Comparison of ENCODE assay signal across 31 mouse cellular contexts in the genomic region with DNA sequence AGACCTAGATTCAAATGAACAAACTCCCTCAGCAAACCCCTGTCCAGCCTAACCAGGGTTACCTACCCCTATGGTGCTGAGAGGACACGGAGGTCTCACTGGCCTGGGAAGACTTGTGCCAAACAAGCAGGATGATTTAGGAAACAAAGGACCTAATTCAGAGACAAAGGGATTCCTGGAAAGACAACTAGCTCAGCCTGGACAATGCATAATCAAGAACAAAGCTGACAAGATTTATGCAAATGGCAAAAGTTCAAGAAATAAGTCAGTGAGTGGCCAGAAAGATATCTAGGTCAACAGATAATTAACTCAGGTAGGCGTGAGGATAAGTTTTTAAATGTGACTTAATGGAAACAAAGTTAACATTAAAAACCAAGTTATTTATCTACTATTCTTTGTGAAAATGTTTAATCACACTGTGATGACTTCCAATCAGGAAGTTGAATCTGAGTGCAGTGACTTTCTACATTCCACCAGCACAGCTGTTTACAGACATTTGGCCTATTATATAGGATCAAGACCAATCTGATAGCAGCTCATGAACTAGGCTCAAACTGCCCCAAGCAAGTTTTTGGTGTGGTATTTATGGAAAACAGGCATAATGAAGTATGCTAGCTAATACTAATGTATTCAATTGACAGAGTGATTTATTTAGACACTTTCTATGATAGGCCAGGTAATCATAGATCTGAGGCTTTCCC. TPM values are rescaled to one million over a fixed set of nuclear protein-coding genes. Genes with fewer than 3 reads are reported as not detected.
DNase-seq lines count a peak whose midpoint lies in the region; ATAC-seq and TF ChIP-seq lines count a peak whose summit lies in the region.
"Had no signal": no experiment of that assay in that cellular context is flagged by ENCODE, and none has a peak within 500 bp of the region (broad histone marks: within the 10 kb centered on the region; RNA-seq: fewer than 3 reads in every experiment).

No protein-coding gene starts in this region.

- H3K4me3 ChIP-seq in intestine, embryonic 14.5 days (ENCODE audit: low read depth, low read length) = no peak overlapping the region
- no peak overlapping the region for H3K4me3 ChIP-seq in intestine, embryonic 15.5 days (replicated peaks)
- H3K4me3 ChIP-seq in lung, embryonic 16.5 days (ENCODE audit: low read length) = no peak overlapping the region
- H3K4me3 ChIP-seq in stomach, postnatal 0 days (ENCODE audit: low read depth, low read length) = no peak overlapping the region
- H3K4me3 ChIP-seq: embryonic facial prominence, embryonic 13.5 days; forebrain, embryonic 10.5 days; forebrain, embryonic 15.5 days; heart, embryonic 10.5 days; heart, embryonic 15.5 days; limb, embryonic 13.5 days; midbrain, embryonic 12.5 days; neural tube, embryonic 13.5 days had no signal

- peaks cover 69% of the 10 kb centered on the region for H3K36me3 ChIP-seq in intestine, embryonic 14.5 days (ENCODE audit: control insufficient read depth, insufficient read depth, low read length)
- peaks cover 12% of the 10 kb centered on the region; the same call in 1 of the 2 replicates for H3K36me3 ChIP-seq in intestine, embryonic 15.5 days
- H3K36me3 ChIP-seq in lung, embryonic 16.5 days (ENCODE audit: control insufficient read depth, insufficient read depth, low read length) = peaks cover 28% of the 10 kb centered on the region
- H3K36me3 ChIP-seq in stomach, postnatal 0 days (ENCODE audit: control insufficient read depth, insufficient read depth, low read length) = peaks cover 13% of the 10 kb centered on the region

- WGBS in intestine, embryonic 14.5 days = 81% methylated on average over 2 of the region's 2 CpGs
- 83% methylated on average over 2 of the region's 2 CpGs for WGBS in intestine, embryonic 15.5 days
- WGBS in lung, embryonic 16.5 days = 66% methylated on average over 2 of the region's 2 CpGs
- 74% methylated on average over 2 of the region's 2 CpGs for WGBS in stomach, postnatal 0 days

- H3K27ac ChIP-seq in intestine, embryonic 14.5 days (ENCODE audit: low read depth) = no peak overlapping the region
- H3K27ac ChIP-seq in intestine, embryonic 15.5 days = no peak overlapping the region
- H3K27ac ChIP-seq in lung, embryonic 16.5 days (ENCODE audit: low read length) = no peak overlapping the region
- no peak overlapping the region for H3K27ac ChIP-seq in stomach, postnatal 0 days (replicated peaks)
- H3K27ac ChIP-seq: embryonic facial prominence, embryonic 13.5 days; forebrain, embryonic 10.5 days; forebrain, embryonic 15.5 days; heart, embryonic 10.5 days; heart, embryonic 15.5 days; hindbrain, postnatal 0 days; limb, embryonic 13.5 days; midbrain, embryonic 12.5 days; neural tube, embryonic 13.5 days had no signal

- no peak for TF ChIP-seq EP300 in stomach, postnatal 0 days (optimal IDR thresholded peaks at IDR 0.05)

- H3K9me3 ChIP-seq in intestine, embryonic 14.5 days (ENCODE audit: control insufficient read depth, low read length) = no peaks in the 10 kb centered on the region
- H3K9me3 ChIP-seq in intestine, embryonic 15.5 days = no peaks in the 10 kb centered on the region
- no peaks in the 10 kb centered on the region for H3K9me3 ChIP-seq in lung, embryonic 16.5 days (ENCODE audit: control insufficient read depth, low read length)
- H3K9me3 ChIP-seq in stomach, postnatal 0 days (ENCODE audit: control insufficient read depth, low read length) = no peaks in the 10 kb centered on the region
- H3K9me3 ChIP-seq: embryonic facial prominence, embryonic 13.5 days; forebrain, embryonic 10.5 days; forebrain, embryonic 15.5 days; heart, embryonic 10.5 days; heart, embryonic 15.5 days; limb, embryonic 13.5 days; midbrain, embryonic 12.5 days; neural tube, embryonic 13.5 days had no signal

- no peaks in the 10 kb centered on the region for H3K4me1 ChIP-seq in intestine, embryonic 14.5 days (replicated peaks; ENCODE audit: control insufficient read depth, insufficient read depth, low read length)
- H3K4me1 ChIP-seq in intestine, embryonic 15.5 days (replicated peaks) = no peaks in the 10 kb centered on the region
- H3K4me1 ChIP-seq in lung, embryonic 16.5 days (replicated peaks; ENCODE audit: control insufficient read depth, insufficient read depth, low read length) = peaks cover 5% of the 10 kb centered on the region; the same call in 1 of the 2 replicates
- H3K4me1 ChIP-seq in stomach, postnatal 0 days (replicated peaks; ENCODE audit: control insufficient read depth, insufficient read depth) = no peaks in the 10 kb centered on the region
- H3K4me1 ChIP-seq: embryonic facial prominence, embryonic 13.5 days; forebrain, embryonic 15.5 days; heart, embryonic 10.5 days; heart, embryonic 15.5 days; limb, embryonic 13.5 days; neural tube, embryonic 13.5 days had no signal

- ATAC-seq in intestine, embryonic 14.5 days (replicated peaks; ENCODE audit: low FRiP score, low TSS enrichment, low read depth) = no peak
- no peak for ATAC-seq in intestine, embryonic 15.5 days
- 0 out of 2 replicates have a peak, but pooled peaks have one; percentile 23 for ATAC-seq in lung, embryonic 16.5 days (ENCODE audit: low read depth)
- ATAC-seq in stomach, postnatal 0 days (ENCODE audit: low FRiP score, low TSS enrichment) = 0 out of 2 replicates have a peak, but pooled peaks have one; percentile 12
- ATAC-seq: forebrain, embryonic 15.5 days; hindbrain, postnatal 0 days had no signal

- DNase-seq in intestine, embryonic 14.5 days (ENCODE audit: low spot score) = peak; percentile 53
- no peak for DNase-seq in lung, postnatal 4 days
- DNase-seq in Muller cell, postnatal 12 days (ENCODE audit: inconsistent ontology term) = peak; percentile 67
- no peak for DNase-seq in stomach, postnatal 0 days (ENCODE audit: low spot score)
- DNase-seq in adrenal gland, adult 2 months = no peak
- DNase-seq in right cerebral cortex, postnatal 25 days = no peak
- DNase-seq: cerebellum, adult 11 months; cerebellum, adult 9-10 months; cerebellum, postnatal 36 days; gastrocnemius, postnatal 25 days; kidney, adult 8-10 months; kidney, postnatal 25 days; spleen, adult 18-20 months; thymus, adult 2 months; thymus, postnatal 36 days had no signal

- no peak overlapping the region for H3K4me2 ChIP-seq in intestine, embryonic 14.5 days (ENCODE audit: low read length)
- H3K4me2 ChIP-seq in intestine, embryonic 15.5 days (replicated peaks) = no peak overlapping the region
- no peak overlapping the region for H3K4me2 ChIP-seq in lung, embryonic 16.5 days (ENCODE audit: low read depth, low read length)
- H3K4me2 ChIP-seq in stomach, postnatal 0 days (replicated peaks; ENCODE audit: low read depth) = no peak overlapping the region
- H3K4me2 ChIP-seq: embryonic facial prominence, embryonic 13.5 days; forebrain, embryonic 15.5 days; heart, embryonic 15.5 days; limb, embryonic 13.5 days; liver, embryonic 11.5 days; midbrain, embryonic 12.5 days; neural tube, embryonic 13.5 days had no signal

- TF ChIP-seq CTCF in stomach, postnatal 0 days (IDR thresholded peaks at IDR 0.05; ENCODE audit: low read depth) = no peak

- no peak overlapping the region for H3K9ac ChIP-seq in intestine, embryonic 14.5 days (ENCODE audit: low read length)
- H3K9ac ChIP-seq in intestine, embryonic 15.5 days = no peak overlapping the region
- H3K9ac ChIP-seq in lung, embryonic 16.5 days (ENCODE audit: low read length) = no peak overlapping the region
- H3K9ac ChIP-seq in stomach, postnatal 0 days (ENCODE audit: low read length) = no peak overlapping the region
- H3K9ac ChIP-seq: embryonic facial prominence, embryonic 13.5 days; forebrain, embryonic 15.5 days; heart, embryonic 15.5 days; limb, embryonic 13.5 days; midbrain, embryonic 12.5 days; neural tube, embryonic 13.5 days had no signal

- no peaks in the 10 kb centered on the region for H3K27me3 ChIP-seq in intestine, embryonic 14.5 days (replicated peaks; ENCODE audit: control insufficient read depth, insufficient read depth, low read length)
- H3K27me3 ChIP-seq in intestine, embryonic 15.5 days (replicated peaks) = no peaks in the 10 kb centered on the region
- H3K27me3 ChIP-seq in lung, embryonic 16.5 days (ENCODE audit: control insufficient read depth, insufficient read depth, low read depth, low read length) = no peaks in the 10 kb centered on the region
- H3K27me3 ChIP-seq in stomach, postnatal 0 days (ENCODE audit: control insufficient read depth, insufficient read depth, low read length) = no peaks in the 10 kb centered on the region
- H3K27me3 ChIP-seq: embryonic facial prominence, embryonic 13.5 days; forebrain, embryonic 15.5 days; heart, embryonic 15.5 days; limb, embryonic 13.5 days; midbrain, embryonic 12.5 days; neural tube, embryonic 13.5 days had no signal

RNA-seq across cellular contexts. Expression of a gene that starts 19.4 kb away (rescaled TPM):
- 142 and 148 TPM in 2 replicates for polyA plus RNA-seq in intestine, embryonic 14.5 days (2014; fragmentation: Nextera tagmentation; extraction: Ambion mirVana)
- polyA plus RNA-seq in intestine, embryonic 15.5 days (2015; fragmentation: Nextera tagmentation; extraction: Ambion mirVana) = 161 and 174 TPM in 2 replicates
- 44.0 and 52.8 TPM in 2 replicates for polyA plus RNA-seq in lung, embryonic 16.5 days (2015; fragmentation: Nextera tagmentation; extraction: Ambion mirVana)
- polyA plus RNA-seq in stomach, postnatal 0 days (2015; fragmentation: Nextera tagmentation; extraction: Ambion mirVana) = 53.5 and 61.4 TPM in 2 replicates
- total RNA-seq in adrenal gland, adult 2 months (2021) = 100 to 1,000 TPM in 1 of 2 experiments, 10 to 100 TPM in 1; 82.6 to 161 TPM
- 50.5 and 52.5 TPM in 2 replicates for polyA plus RNA-seq in adrenal gland, adult 2 months (2012; rRNA removed)

RNA-seq across cellular contexts. Expression of a gene that starts 19.5 kb away (rescaled TPM):
- polyA plus RNA-seq in intestine, embryonic 14.5 days (2014; fragmentation: Nextera tagmentation; extraction: Ambion mirVana) = 1.6 and 3.2 TPM in 2 replicates
- 0.93 and 1.1 TPM in 2 replicates for polyA plus RNA-seq in intestine, embryonic 15.5 days (2015; fragmentation: Nextera tagmentation; extraction: Ambion mirVana)
- polyA plus RNA-seq in lung, embryonic 16.5 days (2015; fragmentation: Nextera tagmentation; extraction: Ambion mirVana) = 1.7 TPM in 2 replicates
- polyA plus RNA-seq in stomach, postnatal 0 days (2015; fragmentation: Nextera tagmentation; extraction: Ambion mirVana) = 1.9 and 2.6 TPM in 2 replicates
- total RNA-seq in adrenal gland, adult 2 months (2021) = 1 to 10 TPM in 1 of 2 experiments, under 1 TPM in 1; 0.86 to 1.8 TPM
- polyA plus RNA-seq in adrenal gland, adult 2 months (2012; rRNA removed) = 2.9 and 4.8 TPM in 2 replicates
- total RNA-seq: gastrocnemius, adult 18-20 months had no signal

RNA-seq across cellular contexts. Expression of a gene that starts 53.3 kb away (rescaled TPM):
- polyA plus RNA-seq in intestine, embryonic 14.5 days (2014; fragmentation: Nextera tagmentation; extraction: Ambion mirVana) = 0.23 and 0.48 TPM in 2 replicates
- 0.24 and 0.38 TPM in 2 replicates for polyA plus RNA-seq in intestine, embryonic 15.5 days (2015; fragmentation: Nextera tagmentation; extraction: Ambion mirVana)
- polyA plus RNA-seq in lung, embryonic 16.5 days (2015; fragmentation: Nextera tagmentation; extraction: Ambion mirVana) = 0.34 and 0.40 TPM in 2 replicates
- polyA plus RNA-seq in stomach, postnatal 0 days (2015; fragmentation: Nextera tagmentation; extraction: Ambion mirVana) = 0.15 and 0.21 TPM in 2 replicates
- total RNA-seq in adrenal gland, adult 2 months (2021) = 1 to 10 TPM in 1 of 2 experiments, under 1 TPM in 1; 0.62 to 1.2 TPM
- polyA plus RNA-seq in adrenal gland, adult 2 months (2012; rRNA removed) = 0.67 and 1.0 TPM in 2 replicates
- total RNA-seq: adrenal gland, postnatal 14 days; gastrocnemius, adult 18-20 months; gastrocnemius, postnatal 25 days; heart, postnatal 25 days; megakaryocyte, adult 5-6 weeks had no signal
- polyA plus RNA-seq: liver, embryonic 11.5 days; thymus, adult 2 months had no signal

Comparison
In these comparisons a context has a peak if more than half of its experiments do, and no peak if none do; other contexts are left out.
1. ATAC-seq: peak in lung, embryonic 16.5 days (single experiment) and stomach, postnatal 0 days (single experiment); none in intestine, embryonic 14.5 days (single experiment) and intestine, embryonic 15.5 days (single experiment).
2. DNase-seq: peak in intestine, embryonic 14.5 days (single experiment) and Muller cell, postnatal 12 days (single experiment); none in lung, postnatal 4 days (0 of 2), stomach, postnatal 0 days (single experiment), adrenal gland, adult 2 months (single experiment) and right cerebral cortex, postnatal 25 days (single experiment).